Mouse (Mus musculus) gastrocnemius, adult 18-20 months (tissue): ENCODE results near the gene Elk3. TPM values are rescaled to one million over a fixed set of nuclear protein-coding genes. Genes with fewer than 3 reads are reported as not detected.

Source experiments
- DNase-seq: peaks from one replicate; pipeline ENCODE4 v3.0.0; 2021; ENCODE audit warnings: low spot score
- total RNA-seq, 2 experiments: library from RNA; stranded (reverse); gene quantifications; 2 replicates each; pipeline ENCODE4 v1.2.3; 2021

Gene Elk3
- total RNA-seq, 2 experiments from 2014 or later: 7.2 to 11.4 TPM

GRCm38 (mm10) chr10:93269744-93270143, 41.2 kb downstream of the Elk3 start:
- no peak for DNase-seq

- no peak for DNase-seq
These were observed 42.6 kb downstream of the Elk3 start for GRCm38 (mm10) chr10:93268339-93268738.

- DNase-seq: no peak
These were observed 43.4 kb downstream of the Elk3 start for GRCm38 (mm10) chr10:93267509-93267908.

- no peak for DNase-seq
These were observed 44.4 kb downstream of the Elk3 start for GRCm38 (mm10) chr10:93266521-93266920.

GRCm38 (mm10) chr10:93265833-93266232, 45.1 kb downstream of the Elk3 start:
- DNase-seq: no peak

GRCm38 (mm10) chr10:93264001-93264400, 46.9 kb downstream of the Elk3 start:
- no peak for DNase-seq

GRCm38 (mm10) chr10:93263431-93263830, 47.5 kb downstream of the Elk3 start:
- DNase-seq: no peak

GRCm38 (mm10) chr10:93261981-93262499, 48.9 kb downstream of the Elk3 start:
- no peak for DNase-seq

GRCm38 (mm10) chr10:93261132-93261980, 49.6 kb downstream of the Elk3 start:
- DNase-seq: peak; percentile 53

- DNase-seq: no peak
These were observed 51.1 kb downstream of the Elk3 start for GRCm38 (mm10) chr10:93259826-93260225.

GRCm38 (mm10) chr10:93255294-93255693, 55.6 kb downstream of the Elk3 start:
- DNase-seq: no peak

GRCm38 (mm10) chr10:93253156-93253555, 57.8 kb downstream of the Elk3 start:
- no peak for DNase-seq

- no peak for DNase-seq
These were observed 58.3 kb downstream of the Elk3 start for GRCm38 (mm10) chr10:93252661-93253060.

GRCm38 (mm10) chr10:93251426-93251825, 59.5 kb downstream of the Elk3 start:
- DNase-seq: no peak

GRCm38 (mm10) chr10:93250436-93251317, 60.3 kb downstream of the Elk3 start:
- DNase-seq: no peak

- no peak for DNase-seq
These were observed 61.0 kb downstream of the Elk3 start for GRCm38 (mm10) chr10:93249901-93250300.

- no peak for DNase-seq
These were observed 62.5 kb downstream of the Elk3 start for GRCm38 (mm10) chr10:93248416-93248815.

GRCm38 (mm10) chr10:93247902-93248301, 63.0 kb downstream of the Elk3 start:
- no peak for DNase-seq

- no peak for DNase-seq
These were observed 63.5 kb downstream of the Elk3 start for GRCm38 (mm10) chr10:93247422-93247821.

- no peak for DNase-seq
These were observed 64.6 kb downstream of the Elk3 start for GRCm38 (mm10) chr10:93246185-93246920.

GRCm38 (mm10) chr10:93244209-93244705, 66.7 kb downstream of the Elk3 start:
- DNase-seq: no peak
